Mouse (Mus musculus): ENCODE data around the gene Wipf2. TPM values are rescaled to one million over a fixed set of nuclear protein-coding genes. Genes with fewer than 3 reads are reported as not detected.

Wipf2 gene
- total and polyA plus RNA-seq, 3 experiments = 2.9 to 7.1 TPM; not detected in 1

GRCm38 (mm10) chr11:98839402-98839801, 24.0 kb upstream of the Wipf2 start:
- no peak overlapping the region for H3K27ac ChIP-seq (ENCODE audit: control insufficient read depth, low read depth, low read length)
- no peaks in the 10 kb centered on the region for H3K9me3 ChIP-seq (replicated peaks; ENCODE audit: insufficient read depth, low read length)
- H3K9ac ChIP-seq (ENCODE audit: control insufficient read depth, low read depth, low read length, poor library complexity, severe bottlenecking) = no peak overlapping the region
- DNase-seq (ENCODE audit: low read depth, low spot score) = no peak
- no peaks in the 10 kb centered on the region for H3K27me3 ChIP-seq (ENCODE audit: control insufficient read depth in 1 of 2, insufficient read depth in 2 of 2, low read length in 2 of 2)
- TF ChIP-seq ZC3H11A (IDR thresholded peaks at IDR 0.05; ENCODE audit: low read depth, low read length) (no peak), RAD21 (IDR thresholded peaks at IDR 0.05; ENCODE audit: low read depth, low read length) (no peak), CHD1 (IDR thresholded peaks at IDR 0.05; ENCODE audit: low read depth, low read length) (no peak), ZKSCAN1 (IDR thresholded peaks at IDR 0.05; ENCODE audit: low read depth, low read length) (no peak), HCFC1 (IDR thresholded peaks at IDR 0.05; ENCODE audit: low read depth, low read length) (no peak), POLR2AphosphoS5 (IDR thresholded peaks at IDR 0.05; ENCODE audit: borderline replicate concordance, low read depth, low read length) (no peak), ETS1 (IDR thresholded peaks at IDR 0.05; ENCODE audit: low read depth, low read length) (no peak), MYC (IDR thresholded peaks at IDR 0.05; ENCODE audit: low read depth, low read length) (no peak), BHLHE40 (IDR thresholded peaks at IDR 0.05; ENCODE audit: borderline replicate concordance, low read depth, low read length) (no peak), E2F4 (IDR thresholded peaks at IDR 0.05; ENCODE audit: borderline replicate concordance, low read depth, low read length) (no peak), MEF2A (IDR thresholded peaks at IDR 0.05; ENCODE audit: extremely low read depth, insufficient replicate concordance, low read depth, low read length, poor library complexity, severe bottlenecking) (no peak), GABPA (IDR thresholded peaks at IDR 0.05; ENCODE audit: low read depth, low read length) (no peak), EP300 (IDR thresholded peaks at IDR 0.05; ENCODE audit: low read depth in 1 of 2, low read length in 2 of 2) (no peak), MYB (IDR thresholded peaks at IDR 0.05; ENCODE audit: low read depth, low read length) (no peak), MAFK (IDR thresholded peaks at IDR 0.05; ENCODE audit: borderline replicate concordance, low read depth, low read length) (no peak), SMC3 (IDR thresholded peaks at IDR 0.05; ENCODE audit: low read depth, low read length) (no peak), ZNF384 (IDR thresholded peaks at IDR 0.05; ENCODE audit: low read depth, low read length) (no peak), CTCF (IDR thresholded peaks at IDR 0.05 in 2 of 3, conservative IDR thresholded peaks at IDR 0.05 in 1 of 3; ENCODE audit: control insufficient read depth in 1 of 3, insufficient read depth in 1 of 3, low read depth in 2 of 3, low read length in 3 of 3, poor library complexity in 1 of 3, severe bottlenecking in 1 of 3) (no peak), ELF1 (IDR thresholded peaks at IDR 0.05; ENCODE audit: low read depth, low read length) (no peak)
- H3K4me1 ChIP-seq (ENCODE audit: control insufficient read depth in 1 of 2, insufficient read depth in 2 of 2, low read length in 2 of 2) = peaks cover 0 to 5% of the 10 kb centered on the region in 2 experiments; a peak in 1 of 4 replicates
- H3K79me2 ChIP-seq (ENCODE audit: control insufficient read depth, insufficient read depth, low read length, poor library complexity) = no peaks in the 10 kb centered on the region; the same call in 1 of the 2 replicates
- H3K36me3 ChIP-seq (ENCODE audit: control insufficient read depth in 1 of 2, insufficient read depth in 2 of 2, low read length in 2 of 2) = peaks cover 0 to 3% of the 10 kb centered on the region in 2 experiments; a peak in 2 of 4 replicates
- no peak overlapping the region for H3K4me3 ChIP-seq (ENCODE audit: control insufficient read depth in 1 of 2, insufficient read depth in 1 of 2, low read depth in 2 of 2, low read length in 2 of 2)

- no peak for TF ChIP-seq ZNF384 (IDR thresholded peaks at IDR 0.05; ENCODE audit: low read depth, low read length)
- no peak for TF ChIP-seq GABPA (IDR thresholded peaks at IDR 0.05; ENCODE audit: low read depth, low read length)
- no peak for TF ChIP-seq POLR2AphosphoS5 (IDR thresholded peaks at IDR 0.05; ENCODE audit: borderline replicate concordance, low read depth, low read length)
- TF ChIP-seq RAD21 (IDR thresholded peaks at IDR 0.05; ENCODE audit: low read depth, low read length) = no peak
- no peak for TF ChIP-seq BHLHE40 (IDR thresholded peaks at IDR 0.05; ENCODE audit: borderline replicate concordance, low read depth, low read length)
- TF ChIP-seq USF2 (IDR thresholded peaks at IDR 0.05; ENCODE audit: borderline replicate concordance in 1 of 2, insufficient read depth in 1 of 2, low read depth in 1 of 2, low read length in 2 of 2) = no peak
- TF ChIP-seq NELFE (IDR thresholded peaks at IDR 0.05; ENCODE audit: low read depth, low read length) = no peak
- Histone ChIP-seq H3K4me3 (ENCODE audit: control insufficient read depth in 1 of 2, insufficient read depth in 1 of 2, low read depth in 2 of 2, low read length in 2 of 2) (no peak overlapping the region), H3K27ac (ENCODE audit: control insufficient read depth, low read depth, low read length) (no peak overlapping the region), H3K9ac (ENCODE audit: control insufficient read depth, low read depth, low read length, poor library complexity, severe bottlenecking) (no peak overlapping the region), H3K4me1 (ENCODE audit: control insufficient read depth in 1 of 2, insufficient read depth in 2 of 2, low read length in 2 of 2) (peaks cover 0 to 5% of the 10 kb centered on the region in 2 experiments; a peak in 1 of 4 replicates), H3K27me3 (ENCODE audit: control insufficient read depth in 1 of 2, insufficient read depth in 2 of 2, low read length in 2 of 2) (no peaks in the 10 kb centered on the region), H3K9me3 (replicated peaks; ENCODE audit: insufficient read depth, low read length) (no peaks in the 10 kb centered on the region), H3K79me2 (ENCODE audit: control insufficient read depth, insufficient read depth, low read length, poor library complexity) (no peaks in the 10 kb centered on the region; the same call in 1 of the 2 replicates), H3K36me3 (ENCODE audit: control insufficient read depth in 1 of 2, insufficient read depth in 2 of 2, low read length in 2 of 2) (peaks cover 0 to 3% of the 10 kb centered on the region in 2 experiments; a peak in 2 of 4 replicates)
- DNase-seq (ENCODE audit: low read depth, low spot score) = no peak
Measured at GRCm38 (mm10) chr11:98839897-98840296, 23.5 kb upstream of the Wipf2 start.

Measured in MEL (cell line).